Mouse (Mus musculus) adipocyte (in vitro differentiated cells): ENCODE results near the gene Ap3m1.

Source experiments
- DNase-seq: peaks from one replicate; pipeline ENCODE4 v3.0.0-alpha.2; 2016; ENCODE audit warnings: low spot score

Ap3m1 gene

DNA sequence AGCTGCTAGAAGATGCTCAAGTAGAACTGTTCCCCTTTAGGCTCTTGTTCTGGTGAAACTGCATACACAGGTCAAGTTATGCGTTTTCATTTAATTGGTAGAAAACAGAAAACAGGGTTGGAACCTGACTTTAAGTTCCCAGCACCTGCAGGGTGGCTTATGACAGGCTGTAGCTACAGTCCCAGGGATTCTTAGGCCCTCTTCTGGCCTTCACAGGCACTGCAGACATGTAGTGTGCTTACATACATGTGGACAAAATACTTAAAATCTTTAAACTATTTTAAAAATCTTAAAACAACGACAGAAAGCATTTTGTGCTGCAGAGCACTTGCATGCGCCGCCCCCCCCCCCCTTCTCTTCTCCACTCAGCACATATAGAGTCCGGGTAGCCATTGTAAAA is 17.3 kb upstream of the Ap3m1 start:
- DNase-seq, result no peak

DNA sequence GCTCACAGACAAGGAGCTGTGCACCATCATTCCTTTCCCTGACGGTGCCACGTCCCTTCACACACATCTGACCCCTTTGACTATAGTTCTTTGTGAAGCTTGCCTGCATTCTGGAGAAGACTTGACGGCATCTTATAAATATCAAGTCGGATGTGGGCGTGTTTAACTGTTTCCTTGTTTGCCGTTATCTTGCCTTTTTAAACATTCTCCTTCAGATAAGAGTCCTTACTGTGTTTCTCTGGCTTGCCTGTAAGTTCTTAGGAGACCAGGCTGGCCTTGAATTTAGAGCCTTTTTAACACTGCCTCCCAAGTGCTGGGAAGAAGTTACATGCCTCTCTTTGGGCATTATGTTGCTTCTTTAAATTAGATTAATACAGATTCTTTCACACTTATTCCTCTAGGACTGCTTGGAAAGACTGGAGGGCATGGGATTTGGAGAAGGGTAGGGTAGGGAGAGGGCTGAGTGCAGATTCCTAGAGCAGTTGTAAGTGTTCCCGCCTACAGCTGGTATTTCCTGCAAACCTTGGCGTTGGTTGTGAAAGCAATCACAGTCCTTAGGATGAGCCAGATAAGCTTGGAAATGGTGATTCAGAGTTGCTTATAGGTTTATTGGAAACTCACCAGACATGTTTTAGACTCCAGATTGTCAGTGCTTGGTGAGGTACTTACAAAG is 13.3 kb upstream of the Ap3m1 start:
- no peak for DNase-seq

GRCm38 (mm10) chr14:21064321-21064720 is 12.0 kb upstream of the Ap3m1 start:
- DNase-seq, result no peak

DNA sequence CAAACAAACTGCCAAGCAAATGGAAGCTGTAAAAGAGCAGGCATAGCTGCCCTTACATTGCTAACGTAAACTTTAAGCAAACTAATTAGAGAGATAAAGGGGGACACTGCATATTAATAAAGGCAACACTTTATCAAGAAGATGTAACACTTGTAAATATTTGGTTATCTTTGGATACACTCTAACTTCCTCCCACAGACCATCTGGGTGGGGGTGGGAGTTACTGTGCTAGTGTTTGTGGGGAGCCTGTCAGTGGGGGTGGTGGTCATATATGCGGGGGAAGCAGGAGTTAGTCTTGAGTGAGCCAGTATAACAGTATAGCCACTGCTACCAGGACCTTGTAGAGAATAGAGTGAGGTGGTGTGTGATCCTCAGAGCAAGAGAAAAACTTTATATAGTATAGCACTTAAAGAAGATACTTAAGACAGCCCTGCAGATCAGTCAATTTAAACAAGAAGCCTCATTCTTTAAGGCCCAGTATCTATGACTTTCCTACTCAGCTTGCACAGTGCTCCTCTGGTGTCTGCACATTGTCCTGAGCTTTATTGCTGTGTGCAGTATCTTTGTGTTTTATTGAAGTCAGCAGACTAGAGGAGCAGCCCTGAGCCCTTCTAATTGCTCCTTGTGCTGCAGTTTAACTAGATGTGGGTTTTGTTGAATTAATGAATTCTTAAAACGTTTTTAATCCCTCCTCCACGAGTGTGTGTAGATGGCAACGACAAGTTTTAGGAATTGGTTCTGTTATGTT is 10.6 kb upstream of the Ap3m1 start:
- no peak for DNase-seq

- no peak for DNase-seq
Observed at GRCm38 (mm10) chr14:21058972-21059371, 6.7 kb upstream of the Ap3m1 start.

- DNase-seq, result no peak
Observed at GRCm38 (mm10) chr14:21053586-21053985, 1.3 kb upstream of the Ap3m1 start.

DNA sequence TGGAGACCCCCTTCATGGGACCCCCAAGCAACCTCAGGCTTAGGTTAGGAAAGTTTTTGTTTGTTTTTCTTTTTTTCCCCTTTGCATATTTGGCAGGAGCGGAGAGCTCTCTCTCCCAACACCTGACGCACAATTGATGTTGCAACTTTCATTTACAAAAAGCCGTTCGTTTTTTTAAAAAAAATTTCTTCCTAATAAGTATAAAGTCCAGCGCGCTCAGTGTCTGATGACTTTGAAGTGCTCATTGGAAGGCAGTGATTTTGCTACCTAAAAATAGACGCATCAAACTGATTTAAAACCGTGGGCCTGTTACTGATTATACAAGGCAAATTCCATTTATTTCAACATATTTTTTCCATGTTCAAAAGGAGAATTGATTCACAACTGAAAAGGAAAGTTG is 843 bp upstream of the Ap3m1 start:
- DNase-seq, result peak; percentile 14

DNA sequence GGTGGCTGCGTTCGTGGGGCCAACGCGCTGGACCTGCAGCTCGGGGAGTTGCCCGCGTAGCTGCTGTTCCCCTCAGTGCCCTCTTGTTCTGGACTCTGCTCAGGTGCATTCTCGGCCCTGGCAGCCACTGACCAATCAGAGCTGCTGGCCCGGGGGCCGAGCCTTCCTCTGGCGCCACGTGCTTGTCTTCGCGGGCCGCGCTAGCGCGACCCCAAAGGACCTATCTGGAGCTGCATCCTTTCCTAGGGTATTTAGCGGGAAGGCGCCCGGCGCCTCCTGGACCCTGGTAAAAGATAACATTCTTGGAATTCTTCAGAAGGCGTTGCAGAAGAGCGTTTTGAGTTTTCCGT is 448 bp upstream of the Ap3m1 start:
- no peak for DNase-seq

- DNase-seq, result peak; percentile 29
Observed at GRCm38 (mm10) chr14:21051380-21052111, 762 bp downstream of the Ap3m1 start.

DNA sequence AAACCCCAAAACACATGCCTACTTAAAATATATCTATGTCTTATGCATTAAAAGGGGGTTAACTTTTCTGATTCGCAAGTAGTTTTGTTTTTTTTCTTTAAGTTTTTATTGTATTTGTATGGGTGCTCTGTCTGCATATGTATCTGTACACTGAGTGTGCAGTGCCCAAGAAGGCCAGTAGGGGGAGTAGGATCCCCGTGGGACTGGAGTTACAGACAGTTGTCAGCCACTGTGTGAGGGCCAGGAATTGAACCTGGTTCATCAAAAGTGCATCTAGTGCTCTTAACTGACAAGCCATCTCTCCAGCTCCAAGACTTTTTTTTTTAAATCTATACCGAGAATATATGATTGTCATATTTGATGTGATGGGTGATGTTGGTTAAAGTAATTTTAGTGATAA is 1.6 kb downstream of the Ap3m1 start:
- DNase-seq, result peak; percentile 18

GRCm38 (mm10) chr14:21048879-21049278 is 3.4 kb downstream of the Ap3m1 start:
- peak; percentile 27 for DNase-seq

DNA sequence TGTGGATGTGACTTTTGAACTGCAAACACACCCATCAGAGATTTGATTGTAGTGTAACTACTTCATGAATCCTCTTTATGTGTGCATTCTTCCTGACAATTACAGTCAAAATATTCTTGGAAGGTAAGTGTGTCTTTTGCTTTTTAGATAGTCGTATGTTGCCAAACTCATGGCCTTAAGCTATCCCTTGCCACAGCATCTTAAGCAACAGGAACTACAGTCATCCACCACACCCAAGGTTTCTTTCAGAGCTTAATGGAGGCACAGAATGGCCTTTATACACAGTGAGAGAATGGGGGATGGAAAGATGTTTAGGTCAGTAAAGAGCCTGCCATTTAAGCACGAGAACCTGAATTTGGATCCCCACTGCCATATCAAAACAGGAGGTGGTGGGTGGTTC is 4.5 kb downstream of the Ap3m1 start:
- no peak for DNase-seq

- no peak for DNase-seq
Observed at GRCm38 (mm10) chr14:21039623-21040022, 12.7 kb downstream of the Ap3m1 start.

DNA sequence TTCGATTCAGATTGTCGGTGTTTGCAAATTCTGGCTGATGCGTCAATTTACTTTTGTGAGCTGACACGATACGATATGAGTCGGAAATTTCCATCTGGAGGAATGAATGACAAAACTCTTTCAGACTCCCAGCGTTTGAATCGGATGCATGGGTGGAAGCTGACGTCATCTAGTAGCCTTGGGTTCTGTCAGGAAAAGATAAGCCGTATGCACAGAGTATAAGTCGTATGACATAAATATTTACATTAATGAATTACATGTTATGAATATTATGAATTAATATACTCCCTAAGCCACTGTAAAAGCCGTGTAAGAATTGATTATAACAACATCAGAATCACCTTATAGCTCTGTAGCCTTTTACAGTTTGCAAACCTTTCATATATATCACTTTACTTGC is 13.2 kb downstream of the Ap3m1 start:
- no peak for DNase-seq

GRCm38 (mm10) chr14:21034791-21035190 is 17.5 kb downstream of the Ap3m1 start:
- no peak for DNase-seq

DNA sequence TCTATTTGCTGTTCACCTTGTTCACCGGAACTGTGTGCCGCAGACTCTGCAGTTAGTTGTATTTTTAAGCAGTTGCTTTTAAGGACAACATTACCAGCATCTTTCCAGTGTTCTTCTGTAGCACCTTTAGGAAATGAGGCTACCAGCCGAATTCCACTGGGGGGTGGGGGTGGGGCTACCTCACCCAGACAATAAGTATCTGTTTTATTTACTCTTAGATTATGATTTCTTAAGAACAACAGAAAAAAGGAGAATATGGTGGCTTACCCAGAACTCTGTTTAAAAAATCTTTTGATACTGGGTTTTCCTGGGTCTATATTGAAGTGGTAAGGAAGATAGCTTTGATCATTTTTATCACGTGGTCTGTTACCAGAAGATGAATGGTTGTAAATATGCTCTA is 18.0 kb downstream of the Ap3m1 start:
- no peak for DNase-seq

DNA sequence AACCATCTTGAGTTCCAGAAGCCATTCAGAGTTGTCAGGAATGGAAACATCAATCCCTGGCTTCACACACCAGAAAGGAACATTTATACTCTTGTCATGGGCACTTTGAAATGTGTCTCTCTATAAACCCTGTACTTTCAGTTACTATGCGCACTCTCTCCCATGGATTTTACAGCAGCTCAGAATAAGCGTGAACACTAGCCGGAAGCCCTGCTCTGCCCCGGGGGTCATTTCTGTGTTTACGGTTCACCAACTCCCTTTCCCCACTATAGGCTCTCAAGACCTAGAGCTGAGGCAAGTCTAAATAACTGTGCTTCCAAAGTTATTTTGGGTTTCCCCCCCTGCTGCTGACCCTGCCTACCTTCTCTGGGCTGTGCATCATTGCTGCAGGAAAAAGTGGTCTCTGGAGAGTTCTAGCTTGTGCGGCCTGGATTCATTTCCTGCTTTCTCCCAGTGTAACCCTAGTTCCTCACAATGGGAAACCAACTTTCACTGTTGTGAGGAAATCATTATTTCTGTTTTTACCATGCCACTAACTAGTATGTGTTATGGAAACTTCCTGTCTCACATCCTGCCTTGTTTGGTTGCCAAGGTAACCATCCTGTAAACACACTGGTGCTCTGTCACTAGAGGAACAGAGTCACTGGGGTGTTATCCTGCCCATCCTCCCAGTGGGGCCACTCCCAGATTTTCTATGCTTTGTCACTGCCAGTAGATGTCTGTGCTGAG is 20.4 kb downstream of the Ap3m1 start:
- DNase-seq, result peak; percentile 39

- no peak for DNase-seq
Observed at GRCm38 (mm10) chr14:21029025-21029659, 23.2 kb downstream of the Ap3m1 start.

- no peak for DNase-seq
Observed at GRCm38 (mm10) chr14:21027542-21027941, 24.8 kb downstream of the Ap3m1 start.

DNA sequence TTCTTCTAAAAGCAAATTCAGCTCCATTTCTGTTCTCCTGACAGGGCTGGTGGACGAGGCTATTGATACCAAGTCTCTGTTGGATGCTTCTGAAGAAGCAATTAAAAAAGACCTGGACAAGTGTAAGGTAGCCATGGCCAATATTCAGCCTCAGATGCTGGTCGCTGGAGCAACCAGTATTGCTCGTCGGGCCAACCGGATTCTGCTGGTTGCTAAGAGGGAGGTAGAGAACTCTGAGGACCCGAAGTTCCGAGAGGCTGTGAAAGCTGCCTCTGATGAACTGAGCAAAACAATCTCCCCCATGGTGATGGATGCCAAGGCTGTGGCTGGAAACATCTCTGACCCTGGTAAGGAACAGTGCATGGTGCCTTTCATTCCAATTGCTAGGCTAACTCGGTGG is 31.9 kb downstream of the Ap3m1 start:
- no peak for DNase-seq

GRCm38 (mm10) chr14:21018977-21019376 is 33.3 kb downstream of the Ap3m1 start:
- DNase-seq, result peak; percentile 46

GRCm38 (mm10) chr14:21017871-21018270 is 34.4 kb downstream of the Ap3m1 start:
- no peak for DNase-seq
